Mouse (Mus musculus) limb, embryonic 10.5 days (tissue): ENCODE data around the gene Pigk. TPM values are rescaled to one million over a fixed set of nuclear protein-coding genes. Genes with fewer than 3 reads are reported as not detected.

Source experiments
- DNase-seq: peaks from one replicate; pipeline ENCODE4 v3.0.0-alpha.2; 2017; ENCODE audit warnings: low spot score
- H3K27ac ChIP-seq: fragments of 300-500 bp; sonication (generic); 2 replicates; pipeline ENCODE4 v1.5.1; 2016; ENCODE audit warnings: mild to moderate bottlenecking
- H3K27me3 ChIP-seq: fragments of 300-500 bp; sonication (generic); 2 replicates; pipeline ENCODE4 v1.6.1; 2016; ENCODE audit warnings: low read depth, mild to moderate bottlenecking; ENCODE audit not compliant: poor library complexity, severe bottlenecking
- H3K36me3 ChIP-seq: fragments of 300-500 bp; sonication (generic); 2 replicates; pipeline ENCODE4 v1.6.1; 2016; ENCODE audit warnings: mild to moderate bottlenecking, moderate library complexity
- H3K4me1 ChIP-seq: fragments of 300-500 bp; sonication (generic); 2 replicates; pipeline ENCODE4 v1.6.1; 2016
- H3K4me3 ChIP-seq: fragments of 300-500 bp; sonication (generic); 2 replicates; pipeline ENCODE4 v1.5.1; 2016; ENCODE audit warnings: mild to moderate bottlenecking, moderate library complexity
- H3K9me3 ChIP-seq: fragments of 300-500 bp; sonication (generic); replicated peaks from 2 replicates; pipeline ENCODE4 v1.6.1; 2016; ENCODE audit warnings: mild to moderate bottlenecking
- WGBS: fragments of 180-500 bp; shearing (Covaris S2); methylation state at CpG from one replicate; pipeline ENCODE4 v1.1.7; 2016; 5-methylcytosine and 5-hydroxymethylcytosine counted together
- polyA plus RNA-seq: library from polyadenylated mRNA; unstranded; fragments of >200 nt; fragmentation: Nextera tagmentation; extraction: Ambion mirVana; gene quantifications from 2 replicates; pipeline ENCODE4 v1.2.1, GENCODE M21; 2016

The Pigk gene
- polyA plus RNA-seq, 1 experiment from 2014 or later = 39.5 TPM

GRCm38 (mm10) chr3:152948556-152948955, 234.7 kb downstream of the Pigk start:
- H3K4me3 ChIP-seq = no peak overlapping the region
- no peaks in the 10 kb centered on the region for H3K9me3 ChIP-seq
- no peak overlapping the region for H3K27ac ChIP-seq
- no peaks in the 10 kb centered on the region for H3K36me3 ChIP-seq
- no peaks in the 10 kb centered on the region for H3K4me1 ChIP-seq
- no peak for DNase-seq
- H3K27me3 ChIP-seq = no peaks in the 10 kb centered on the region
- WGBS = 91% methylated on average over 7 of the region's 7 CpGs

- Histone ChIP-seq H3K27me3 (no peaks in the 10 kb centered on the region), H3K4me1 (no peaks in the 10 kb centered on the region), H3K27ac (no peak overlapping the region), H3K4me3 (no peak overlapping the region), H3K9me3 (no peaks in the 10 kb centered on the region), H3K36me3 (no peaks in the 10 kb centered on the region)
- DNase-seq = no peak
- 90% methylated on average over 15 of the region's 15 CpGs for WGBS
Observed at GRCm38 (mm10) chr3:152949233-152949777, 235.4 kb downstream of the Pigk start.

GRCm38 (mm10) chr3:152950299-152950698, 236.4 kb downstream of the Pigk start:
- no peaks in the 10 kb centered on the region for H3K4me1 ChIP-seq
- no peak for DNase-seq
- no peaks in the 10 kb centered on the region for H3K27me3 ChIP-seq
- no peaks in the 10 kb centered on the region for H3K36me3 ChIP-seq
- WGBS = 95% methylated on average over 5 of the region's 5 CpGs
- no peak overlapping the region for H3K27ac ChIP-seq
- no peak overlapping the region for H3K4me3 ChIP-seq
- no peaks in the 10 kb centered on the region for H3K9me3 ChIP-seq

GRCm38 (mm10) chr3:152950914-152951313, 237.0 kb downstream of the Pigk start:
- WGBS = 91% methylated on average over 9 of the region's 9 CpGs
- H3K27ac ChIP-seq = no peak overlapping the region
- no peak for DNase-seq
- no peaks in the 10 kb centered on the region for H3K4me1 ChIP-seq
- H3K27me3 ChIP-seq = no peaks in the 10 kb centered on the region
- no peaks in the 10 kb centered on the region for H3K9me3 ChIP-seq
- no peak overlapping the region for H3K4me3 ChIP-seq
- no peaks in the 10 kb centered on the region for H3K36me3 ChIP-seq

- no peak for DNase-seq
- Histone ChIP-seq H3K27me3 (no peaks in the 10 kb centered on the region), H3K9me3 (no peaks in the 10 kb centered on the region), H3K36me3 (no peaks in the 10 kb centered on the region), H3K4me3 (no peak overlapping the region), H3K4me1 (no peaks in the 10 kb centered on the region), H3K27ac (no peak overlapping the region)
- WGBS = 79% methylated on average over 11 of the region's 11 CpGs
Observed at GRCm38 (mm10) chr3:152951634-152952545, 238.0 kb downstream of the Pigk start.

- no peaks in the 10 kb centered on the region for H3K4me1 ChIP-seq
- 75% methylated on average over 5 of the region's 5 CpGs for WGBS
- no peaks in the 10 kb centered on the region for H3K36me3 ChIP-seq
- no peak overlapping the region for H3K27ac ChIP-seq
- no peak for DNase-seq
- no peak overlapping the region for H3K4me3 ChIP-seq
- no peaks in the 10 kb centered on the region for H3K27me3 ChIP-seq
- no peaks in the 10 kb centered on the region for H3K9me3 ChIP-seq
Observed at GRCm38 (mm10) chr3:152956038-152956437, 242.1 kb downstream of the Pigk start.

- no peak overlapping the region for H3K4me3 ChIP-seq
- H3K27ac ChIP-seq = no peak overlapping the region
- no peaks in the 10 kb centered on the region for H3K36me3 ChIP-seq
- DNase-seq = no peak
- no peaks in the 10 kb centered on the region for H3K27me3 ChIP-seq
- no peaks in the 10 kb centered on the region for H3K4me1 ChIP-seq
- 89% methylated on average over 4 of the region's 4 CpGs for WGBS
- H3K9me3 ChIP-seq = no peaks in the 10 kb centered on the region
Observed at GRCm38 (mm10) chr3:152956771-152957170, 242.9 kb downstream of the Pigk start.

GRCm38 (mm10) chr3:152958358-152959150, 244.7 kb downstream of the Pigk start:
- peak; percentile 73 for DNase-seq
- Histone ChIP-seq H3K36me3 (no peaks in the 10 kb centered on the region), H3K27ac (no peak overlapping the region), H3K9me3 (no peaks in the 10 kb centered on the region), H3K4me3 (no peak overlapping the region), H3K4me1 (no peaks in the 10 kb centered on the region), H3K27me3 (no peaks in the 10 kb centered on the region)
- 71% methylated on average over 11 of the region's 11 CpGs for WGBS

- DNase-seq = no peak
- H3K4me1 ChIP-seq = no peaks in the 10 kb centered on the region
- no peaks in the 10 kb centered on the region for H3K27me3 ChIP-seq
- WGBS = 75% methylated on average over 10 of the region's 10 CpGs
- H3K36me3 ChIP-seq = no peaks in the 10 kb centered on the region
- no peaks in the 10 kb centered on the region for H3K9me3 ChIP-seq
- no peak overlapping the region for H3K4me3 ChIP-seq
- H3K27ac ChIP-seq = no peak overlapping the region
Observed at GRCm38 (mm10) chr3:152961855-152962376, 248.0 kb downstream of the Pigk start.

GRCm38 (mm10) chr3:152969774-152970347, 256.0 kb downstream of the Pigk start:
- H3K27me3 ChIP-seq = no peaks in the 10 kb centered on the region
- no peak overlapping the region for H3K27ac ChIP-seq
- no peak for DNase-seq
- H3K9me3 ChIP-seq = no peaks in the 10 kb centered on the region
- no peaks in the 10 kb centered on the region for H3K4me1 ChIP-seq
- WGBS = 84% methylated on average over 16 of the region's 16 CpGs
- H3K4me3 ChIP-seq = no peak overlapping the region
- H3K36me3 ChIP-seq = no peaks in the 10 kb centered on the region

GRCm38 (mm10) chr3:152971373-152971772, 257.5 kb downstream of the Pigk start:
- no peaks in the 10 kb centered on the region for H3K27me3 ChIP-seq
- no peak overlapping the region for H3K27ac ChIP-seq

GRCm38 (mm10) chr3:152979481-152980092, 265.7 kb downstream of the Pigk start:
- no peaks in the 10 kb centered on the region for H3K9me3 ChIP-seq
- 64% methylated on average over 11 of the region's 11 CpGs for whole genome bisulfite sequencing
- no peak overlapping the region for H3K4me3 ChIP-seq
- no peaks in the 10 kb centered on the region for H3K36me3 ChIP-seq
- H3K4me1 ChIP-seq = peaks cover 20% of the 10 kb centered on the region
- no peak overlapping the region for H3K27ac ChIP-seq
- DNase-seq = no peak
- peaks cover 57% of the 10 kb centered on the region for H3K27me3 ChIP-seq

More at GRCm38 (mm10) chr3:152971373-152971772, 257.5 kb downstream of the Pigk start:
- WGBS = 84% methylated on average over 4 of the region's 4 CpGs
- Histone ChIP-seq H3K9me3 (no peaks in the 10 kb centered on the region), H3K4me3 (no peak overlapping the region), H3K4me1 (no peaks in the 10 kb centered on the region), H3K36me3 (no peaks in the 10 kb centered on the region)
- DNase-seq = no peak
